ENCODE assay signal across 9 mouse cellular contexts in the genomic region with DNA sequence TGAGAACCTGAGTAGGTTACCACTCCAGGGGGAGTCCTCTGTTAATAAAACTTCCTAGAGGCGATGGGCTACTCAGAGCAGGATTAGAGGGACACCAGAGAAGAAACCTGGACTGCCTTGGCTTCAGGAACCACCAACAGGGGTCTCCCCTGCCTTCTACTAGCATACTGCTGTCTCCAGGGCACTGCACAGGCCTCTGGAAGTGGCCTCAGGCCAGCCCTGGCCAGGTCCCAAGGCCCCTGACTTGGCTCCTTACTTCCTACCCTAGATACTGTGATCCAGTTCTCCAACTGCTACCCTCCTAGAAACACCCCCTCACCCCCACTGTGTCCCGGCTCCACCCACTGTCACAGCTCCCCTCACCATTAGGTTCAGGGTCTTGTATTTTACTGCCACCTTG. TPM values are rescaled to one million over a fixed set of nuclear protein-coding genes. Genes with fewer than 3 reads are reported as not detected.
DNase-seq lines count a peak whose midpoint lies in the region; ATAC-seq and TF ChIP-seq lines count a peak whose summit lies in the region.
"Had no signal": no experiment of that assay in that cellular context is flagged by ENCODE, and none has a peak within 500 bp of the region (broad histone marks: within the 10 kb centered on the region; RNA-seq: fewer than 3 reads in every experiment).

No protein-coding gene starts in this region.

- no peak for TF ChIP-seq EP300 in stomach, postnatal 0 days (optimal IDR thresholded peaks at IDR 0.05)

- H3K9me3 ChIP-seq in intestine, postnatal 0 days (ENCODE audit: control insufficient read depth) = no peaks in the 10 kb centered on the region
- no peaks in the 10 kb centered on the region for H3K9me3 ChIP-seq in stomach, postnatal 0 days (ENCODE audit: control insufficient read depth, low read length)
- H3K9me3 ChIP-seq: neural tube, embryonic 13.5 days had no signal

- H3K4me2 ChIP-seq in intestine, postnatal 0 days (replicated peaks; ENCODE audit: low read depth) = no peak overlapping the region
- H3K4me2 ChIP-seq in stomach, postnatal 0 days (replicated peaks; ENCODE audit: low read depth) = no peak overlapping the region
- H3K4me2 ChIP-seq: neural tube, embryonic 13.5 days had no signal

- peak; percentile 35 for DNase-seq in gastrocnemius, postnatal 14 days
- no peak for DNase-seq in gastrocnemius, postnatal 36 days
- DNase-seq in right cerebral cortex, postnatal 10 days (ENCODE audit: low spot score in 2 of 2) = peak; percentile 77 to 79
- no peak for DNase-seq in right cerebral cortex, adult 2 months (ENCODE audit: low spot score in 2 of 2)
- peak; percentile 19 for DNase-seq in stomach, postnatal 0 days (ENCODE audit: low spot score)
- no peak for DNase-seq in left cerebral cortex, postnatal 36 days (ENCODE audit: low spot score in 2 of 2)

- no peak overlapping the region for H3K4me3 ChIP-seq in intestine, postnatal 0 days (ENCODE audit: low read depth, low read length)
- no peak overlapping the region for H3K4me3 ChIP-seq in stomach, postnatal 0 days (ENCODE audit: low read depth, low read length)
- H3K4me3 ChIP-seq: neural tube, embryonic 13.5 days had no signal

- intact Hi-C loops in gastrocnemius, postnatal 14 days (cut with DNase I; ENCODE audit: low total_unique reads) = no loop called here
- intact Hi-C loops in gastrocnemius, postnatal 36 days (cut with DNase I) = no loop called here
- intact Hi-C loops in left cerebral cortex, postnatal 36 days (cut with DNase I) = no loop called here

- no peaks in the 10 kb centered on the region for H3K27me3 ChIP-seq in intestine, postnatal 0 days (replicated peaks; ENCODE audit: control insufficient read depth, insufficient read depth, low read length)
- no peaks in the 10 kb centered on the region for H3K27me3 ChIP-seq in stomach, postnatal 0 days (ENCODE audit: control insufficient read depth, insufficient read depth, low read length)
- H3K27me3 ChIP-seq: neural tube, embryonic 13.5 days had no signal

- peaks cover 78% of the 10 kb centered on the region for H3K36me3 ChIP-seq in intestine, postnatal 0 days (ENCODE audit: control insufficient read depth, insufficient read depth)
- peaks cover 26% of the 10 kb centered on the region for H3K36me3 ChIP-seq in stomach, postnatal 0 days (ENCODE audit: control insufficient read depth, insufficient read depth, low read length)

- no peaks in the 10 kb centered on the region for H3K4me1 ChIP-seq in intestine, postnatal 0 days (replicated peaks; ENCODE audit: control insufficient read depth, insufficient read depth, low read length)
- H3K4me1 ChIP-seq in stomach, postnatal 0 days (replicated peaks; ENCODE audit: control insufficient read depth, insufficient read depth) = no peaks in the 10 kb centered on the region

- peak; percentile 34 for TF ChIP-seq CTCF in intestine, postnatal 0 days (IDR thresholded peaks at IDR 0.05; ENCODE audit: low read depth)
- TF ChIP-seq CTCF in stomach, postnatal 0 days (IDR thresholded peaks at IDR 0.05; ENCODE audit: low read depth) = peak; percentile 57

- no peak overlapping the region for H3K27ac ChIP-seq in intestine, postnatal 0 days (ENCODE audit: low read depth, low read length)
- no peak overlapping the region for H3K27ac ChIP-seq in stomach, postnatal 0 days (replicated peaks)
- H3K27ac ChIP-seq: neural tube, embryonic 13.5 days had no signal

- 84% methylated on average over 2 of the region's 2 CpGs for WGBS in intestine, postnatal 0 days
- 78% methylated on average over 2 of the region's 2 CpGs for WGBS in stomach, postnatal 0 days

- ATAC-seq in intestine, postnatal 0 days = no peak
- ATAC-seq in stomach, postnatal 0 days (ENCODE audit: low FRiP score, low TSS enrichment) = no peak
- no peak for ATAC-seq in erythroid progenitor cell, adult 5-6 weeks (replicated peaks; ENCODE audit: low FRiP score, poor library complexity, severe bottlenecking)

- H3K9ac ChIP-seq in intestine, postnatal 0 days (ENCODE audit: low read depth, low read length) = no peak overlapping the region
- H3K9ac ChIP-seq in stomach, postnatal 0 days (ENCODE audit: low read length) = no peak overlapping the region
- H3K9ac ChIP-seq: neural tube, embryonic 13.5 days had no signal

RNA-seq across cellular contexts. Expression of a gene that starts 23.0 kb away (rescaled TPM):
- 10 to 100 TPM; 24.7 to 36.6 TPM for total RNA-seq in gastrocnemius, postnatal 14 days (2021)
- total RNA-seq in gastrocnemius, postnatal 36 days (2021) = 10 to 100 TPM; 11.1 to 18.1 TPM
- 8.7 and 9.2 TPM in 2 replicates for polyA plus RNA-seq in intestine, postnatal 0 days (2015; fragmentation: Nextera tagmentation; extraction: Ambion mirVana)
- polyA plus RNA-seq in stomach, postnatal 0 days (2015; fragmentation: Nextera tagmentation; extraction: Ambion mirVana) = 10.3 and 11.5 TPM in 2 replicates
- 2.9 and 4.6 TPM in 2 replicates for total RNA-seq in erythroid progenitor cell, adult 5-6 weeks (2015; ENCODE audit: low replicate concordance)
- total RNA-seq in erythroid progenitor cell, adult 5-6 weeks (2017; ENCODE audit: low replicate concordance) = 0.30 and 5.3 TPM in 2 replicates
- total RNA-seq in left cerebral cortex, postnatal 36 days (2021) = 10 to 100 TPM; 56.2 to 70.4 TPM

Comparison
In these comparisons a context has a peak if more than half of its experiments do, and no peak if none do; other contexts are left out.
1. DNase-seq: peak in gastrocnemius, postnatal 14 days (single experiment), right cerebral cortex, postnatal 10 days (2 of 2) and stomach, postnatal 0 days (single experiment); none in gastrocnemius, postnatal 36 days (0 of 2), right cerebral cortex, adult 2 months (0 of 2) and left cerebral cortex, postnatal 36 days (0 of 2).